Mouse (Mus musculus) midbrain, embryonic 11.5 days (tissue): ENCODE data around the gene Lhpp. TPM values are rescaled to one million over a fixed set of nuclear protein-coding genes. Genes with fewer than 3 reads are reported as not detected.

Experiments
- ATAC-seq: fragments of 200-750 bp; cut with Nextera tagmentation; 2 replicates; pipeline ENCODE4 v1.8.0; 2017; ENCODE audit warnings: moderate TSS enrichment, moderate library complexity; ENCODE audit not compliant: low FRiP score
- DNase-seq: peaks from one replicate; pipeline ENCODE4 v3.0.0; 2015; ENCODE audit warnings: low spot score; ENCODE audit errors: missing footprints
- H3K27ac ChIP-seq: fragments of 300-500 bp; sonication (generic); 2 replicates; pipeline ENCODE4 v1.5.1; 2014; ENCODE audit warnings: low read depth, low read length
- H3K27me3 ChIP-seq: fragments of 300-500 bp; sonication (generic); 2 replicates; pipeline ENCODE4 v1.6.1; 2014; ENCODE audit warnings: mild to moderate bottlenecking, low read length, moderate library complexity, mixed read lengths; ENCODE audit not compliant: control insufficient read depth, insufficient read depth
- H3K36me3 ChIP-seq: fragments of 300-500 bp; sonication (generic); 2 replicates; pipeline ENCODE4 v1.6.1; 2014; ENCODE audit warnings: mild to moderate bottlenecking, low read length, moderate library complexity, mixed read lengths; ENCODE audit not compliant: control insufficient read depth, insufficient read depth
- H3K4me1 ChIP-seq: fragments of 300-500 bp; sonication (generic); 2 replicates; pipeline ENCODE4 v1.6.1; 2014; ENCODE audit warnings: low read length; ENCODE audit not compliant: control insufficient read depth, insufficient read depth
- H3K4me2 ChIP-seq: fragments of 300-500 bp; sonication (generic); 2 replicates; pipeline ENCODE4 v1.6.1; 2014; ENCODE audit warnings: mild to moderate bottlenecking, moderate library complexity
- H3K4me3 ChIP-seq: fragments of 300-500 bp; sonication (generic); 2 replicates; pipeline ENCODE4 v1.5.1; 2014; ENCODE audit warnings: low read depth, low read length
- H3K9ac ChIP-seq: fragments of 300-500 bp; sonication (generic); 2 replicates; pipeline ENCODE4 v1.6.1; 2014; ENCODE audit warnings: low read length
- H3K9me3 ChIP-seq: fragments of 300-500 bp; sonication (generic); 2 replicates; pipeline ENCODE4 v1.6.1; 2016; ENCODE audit warnings: low read length; ENCODE audit not compliant: control insufficient read depth
- WGBS: fragments of 180-500 bp; shearing (Covaris S2); extraction: QIAGEN DNeasy Blood & Tissue Kit; methylation state at CpG from one replicate; pipeline ENCODE4 v1.1.7; 2014; 5-methylcytosine and 5-hydroxymethylcytosine counted together
- polyA plus RNA-seq: library from polyadenylated mRNA; unstranded; fragments of >200 nt; fragmentation: Nextera tagmentation; extraction: Ambion mirVana; gene quantifications from 2 replicates; pipeline ENCODE4 v1.2.1, GENCODE M21; 2014

The Lhpp gene
- polyA plus RNA-seq, 1 experiment from 2014 or later, result 20.8 TPM

GRCm38 (mm10) chr7:132753518-132754388, 143.3 kb downstream of the Lhpp start:
- Histone ChIP-seq H3K9ac (no peak overlapping the region), H3K4me1 (no peaks in the 10 kb centered on the region), H3K4me2 (no peak overlapping the region), H3K4me3 (no peak overlapping the region), H3K27ac (no peak overlapping the region), H3K27me3 (no peaks in the 10 kb centered on the region), H3K36me3 (peaks cover 2% of the 10 kb centered on the region; the same call in 1 of the 2 replicates), H3K9me3 (no peaks in the 10 kb centered on the region)
- DNase-seq (peak; percentile 35), ATAC-seq (no peak)
- 81% methylated on average over 4 of the region's 4 CpGs for WGBS

- Histone ChIP-seq H3K4me3 (no peak overlapping the region), H3K36me3 (peaks cover 3% of the 10 kb centered on the region; the same call in 1 of the 2 replicates), H3K27me3 (no peaks in the 10 kb centered on the region), H3K4me2 (no peak overlapping the region), H3K9me3 (no peaks in the 10 kb centered on the region), H3K9ac (no peak overlapping the region), H3K27ac (no peak overlapping the region), H3K4me1 (no peaks in the 10 kb centered on the region)
- 77% methylated on average over 3 of the region's 3 CpGs for WGBS
- DNase-seq, result no peak
- ATAC-seq, result no peak
These were observed 143.9 kb downstream of the Lhpp start for GRCm38 (mm10) chr7:132754389-132754750.

Other genes starting within 250 kb of the Lhpp start
- 145 and 152 TPM in 2 replicates for gene Oat, start 34.2 kb upstream of the Lhpp start, polyA plus RNA-seq
- 4.4 and 4.5 TPM in 2 replicates for gene Nkx1-2, start 11.0 kb upstream of the Lhpp start, polyA plus RNA-seq
- gene Fam53b, start 203.2 kb downstream of the Lhpp start, polyA plus RNA-seq, result 17.0 and 17.5 TPM in 2 replicates
- gene Eef1akmt2, start 242.0 kb downstream of the Lhpp start, polyA plus RNA-seq, result 90.3 and 100.0 TPM in 2 replicates
- gene Abraxas2, start 248.6 kb downstream of the Lhpp start, polyA plus RNA-seq, result 38.7 and 41.8 TPM in 2 replicates